Mouse (Mus musculus) frontal cortex, postnatal 14 days (tissue): ENCODE measurements around the gene Gmcl1.
A peak's percentile ranks its signal among the peaks of the same experiment; 100 is the strongest.

Experiments
- DNase-seq, 2 experiments: peaks; one replicate each; pipeline ENCODE4 v3.0.0; 2022; ENCODE audit warnings: low spot score in 2 of 2

Gmcl1 gene

GRCm38 (mm10) chr6:86736313-86736712 lies 3.1 kb upstream of the Gmcl1 start:
- no peak for DNase-seq

DNA sequence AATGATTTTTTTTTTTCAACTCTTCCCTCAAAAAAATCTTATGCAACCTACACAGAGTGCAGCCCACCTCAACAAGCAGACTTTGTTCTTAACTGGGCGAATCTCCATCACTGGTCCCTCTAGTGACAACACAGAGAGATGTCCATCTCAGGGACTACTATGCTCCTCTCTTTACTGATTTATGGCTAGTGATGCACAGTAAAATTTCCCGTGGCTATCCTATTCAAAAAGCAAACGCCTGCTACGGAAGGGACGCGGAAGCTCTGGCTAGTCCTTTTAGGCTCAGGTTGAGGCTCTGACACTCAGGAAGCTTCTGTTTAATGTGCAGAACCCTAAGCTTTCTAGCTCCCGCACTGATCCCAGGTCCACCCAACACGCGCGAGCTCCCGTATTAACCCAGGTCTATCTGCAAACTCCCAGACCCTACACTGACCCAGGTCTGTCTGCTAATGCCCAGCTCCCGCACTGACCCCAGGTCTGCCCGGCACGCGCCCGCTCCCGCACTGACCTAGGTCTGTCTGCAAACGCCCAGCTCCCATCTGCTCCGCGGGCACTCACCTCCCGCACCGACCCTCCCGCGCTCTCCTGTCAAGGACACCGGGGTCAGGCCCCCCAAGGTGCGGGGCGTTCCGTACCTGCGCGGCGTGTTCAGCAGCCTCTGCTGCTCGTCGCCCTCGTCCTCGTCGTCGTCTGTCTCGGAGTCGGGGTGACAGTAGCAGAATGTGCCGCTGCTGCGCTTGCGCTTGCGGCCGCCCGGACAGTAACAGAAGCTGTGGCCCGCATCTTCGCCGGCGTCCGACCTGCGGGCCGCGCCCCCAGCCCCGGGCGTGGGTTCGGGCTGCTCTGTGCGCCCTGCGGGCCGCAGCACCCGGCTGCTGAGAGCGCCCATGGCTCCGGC lies 658 bp downstream of the Gmcl1 start:
- peak; percentile 22 to 37 for DNase-seq

GRCm38 (mm10) chr6:86728711-86729110 lies 4.5 kb downstream of the Gmcl1 start:
- DNase-seq = no peak

DNA sequence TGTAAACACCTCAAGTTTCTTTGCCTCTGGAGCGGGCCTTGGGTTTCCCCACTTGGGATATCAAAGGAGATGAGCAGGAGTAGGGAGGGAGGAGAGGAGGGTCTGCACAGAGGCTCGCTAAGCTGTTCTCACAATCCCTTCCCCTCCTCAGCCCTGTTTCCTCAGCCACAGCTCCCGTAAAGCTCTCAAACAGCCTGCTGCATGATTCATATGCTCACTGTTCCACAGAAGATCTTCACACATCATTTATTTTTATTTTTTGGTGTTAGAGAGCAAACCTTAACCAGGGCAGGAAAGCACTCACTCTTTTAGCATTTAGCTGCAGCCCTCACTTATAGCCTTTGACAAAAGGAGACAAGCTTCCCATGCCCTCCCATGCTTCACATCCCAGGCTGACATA lies 11.2 kb downstream of the Gmcl1 start:
- no peak for DNase-seq

DNA sequence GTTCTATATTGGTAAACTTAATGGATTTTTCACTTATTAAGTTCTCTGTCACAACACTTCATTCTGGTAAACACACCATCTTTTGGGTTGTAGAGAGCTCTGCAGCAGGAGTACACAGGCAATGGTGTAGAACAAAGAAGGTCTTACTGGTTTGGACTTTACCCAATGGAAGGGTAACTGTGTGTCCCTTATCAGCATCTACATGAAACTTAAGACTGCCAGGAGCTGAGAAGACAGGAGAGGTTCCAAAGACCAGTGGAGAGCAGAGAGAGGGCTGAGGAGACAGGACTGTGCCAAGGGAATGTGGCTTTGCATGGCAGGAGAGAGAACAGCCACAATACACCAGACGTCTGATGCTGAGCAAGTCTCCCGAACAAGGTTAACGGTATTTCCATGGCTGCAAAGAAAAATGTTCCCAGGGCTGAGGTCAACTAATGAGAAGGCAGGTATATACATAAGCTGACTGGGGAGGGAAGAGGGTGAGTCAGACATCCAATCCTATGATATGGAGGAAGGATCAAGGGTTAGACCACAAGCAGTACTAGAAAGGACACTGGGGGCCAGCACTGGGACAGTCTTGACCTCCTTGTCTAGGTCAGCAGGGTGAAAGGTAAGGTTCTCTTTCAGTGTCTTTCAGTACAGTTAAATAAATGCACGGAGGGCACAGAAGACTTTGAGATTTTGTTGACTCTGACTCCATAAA lies 25.0 kb downstream of the Gmcl1 start:
- DNase-seq = no peak

DNA sequence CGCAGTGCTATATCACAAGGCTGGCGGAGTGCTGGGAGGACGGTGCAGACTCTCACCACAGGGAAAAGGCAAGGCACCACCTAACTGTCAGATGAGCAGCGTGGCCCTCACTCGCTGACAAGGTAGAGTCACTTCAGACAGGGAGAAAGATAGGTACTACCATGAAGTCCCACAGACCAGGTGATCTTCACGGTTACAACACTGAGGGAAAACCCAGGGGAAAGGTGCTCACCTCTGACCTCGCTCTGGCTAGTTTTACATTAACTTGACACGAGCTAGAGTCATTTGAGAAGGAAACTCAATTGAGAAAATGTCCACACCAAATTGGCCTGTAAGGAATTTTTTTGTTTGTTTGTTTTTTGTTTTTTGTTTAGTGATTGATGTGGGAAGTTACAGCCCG lies 30.6 kb downstream of the Gmcl1 start:
- DNase-seq = no peak

GRCm38 (mm10) chr6:86697903-86698302 lies 35.3 kb downstream of the Gmcl1 start:
- DNase-seq = no peak

GRCm38 (mm10) chr6:86696213-86696612 lies 37.0 kb downstream of the Gmcl1 start:
- DNase-seq = no peak

DNA sequence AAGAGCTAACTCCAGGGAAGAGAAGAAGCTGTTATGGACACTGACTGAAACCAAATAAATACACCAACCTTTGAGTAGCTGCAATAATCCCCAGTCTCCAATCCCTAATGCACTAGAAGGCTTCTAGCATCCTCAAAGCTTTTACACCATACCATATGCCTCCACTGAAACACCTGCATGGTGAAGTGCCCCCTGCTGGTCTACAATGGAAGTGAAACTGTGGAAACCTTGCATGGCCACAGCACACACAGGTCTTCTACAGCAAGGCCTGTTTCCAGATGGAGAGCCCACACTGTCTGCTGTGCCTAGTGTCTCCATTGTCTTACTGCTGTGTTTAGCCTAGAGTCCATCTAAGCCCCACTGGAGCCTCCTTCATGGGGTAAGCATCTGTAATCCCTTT lies 38.7 kb downstream of the Gmcl1 start:
- DNase-seq = peak in 1 of 2 experiments; percentile 27

- DNase-seq = no peak
Observed at GRCm38 (mm10) chr6:86689671-86690070, 43.5 kb downstream of the Gmcl1 start.

- no peak for DNase-seq
Observed at GRCm38 (mm10) chr6:86686971-86687370, 46.2 kb downstream of the Gmcl1 start.

GRCm38 (mm10) chr6:86684655-86685011 lies 48.5 kb downstream of the Gmcl1 start:
- no peak for DNase-seq

- DNase-seq = peak; percentile 77 to 80
Observed at GRCm38 (mm10) chr6:86683872-86684654, 49.1 kb downstream of the Gmcl1 start, which contains the start of gene Snrnp27. Snrnp27 (minus strand) TSS chr6:86684522.

GRCm38 (mm10) chr6:86681289-86681688 lies 51.9 kb downstream of the Gmcl1 start:
- no peak for DNase-seq

GRCm38 (mm10) chr6:86678341-86678740 lies 54.8 kb downstream of the Gmcl1 start:
- DNase-seq = no peak

- DNase-seq = peak in 1 of 2 experiments; percentile 18
Observed at GRCm38 (mm10) chr6:86670873-86671272, 62.3 kb downstream of the Gmcl1 start.

- DNase-seq = peak; percentile 100
Observed at GRCm38 (mm10) chr6:86669240-86669727, 63.9 kb downstream of the Gmcl1 start.

DNA sequence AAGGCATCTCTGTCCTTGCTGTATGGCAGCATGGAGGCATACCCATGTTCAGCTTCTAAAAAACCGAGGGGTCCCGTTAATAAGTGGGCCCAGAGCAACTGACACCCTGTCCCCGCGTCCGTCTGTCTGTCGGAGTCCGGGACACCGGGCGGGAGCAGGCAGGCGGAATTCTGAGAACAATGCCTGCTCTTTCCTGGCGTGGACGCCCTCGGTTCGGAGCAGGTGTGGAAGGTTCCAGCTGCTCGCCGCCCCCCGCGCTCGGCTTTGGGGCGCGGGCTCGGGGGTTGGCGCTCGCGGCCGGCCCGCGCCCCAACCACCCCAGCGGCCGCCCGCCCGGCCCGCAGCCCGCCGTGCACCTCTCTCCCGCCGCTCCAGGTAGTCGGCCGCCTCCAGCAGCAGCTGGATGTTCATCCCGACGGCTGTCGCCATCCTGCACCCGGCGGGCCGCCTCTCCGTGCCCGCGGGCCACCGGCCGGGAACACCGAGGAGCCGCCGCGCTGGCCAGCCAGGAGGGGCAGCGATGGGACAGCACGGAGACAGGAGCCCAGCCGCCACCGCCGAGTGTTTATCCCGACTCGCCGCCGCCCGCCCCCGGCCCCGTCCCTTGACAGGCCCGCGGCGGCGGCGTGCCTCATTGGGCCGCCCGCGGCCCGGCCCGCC lies 64.5 kb downstream of the Gmcl1 start, which contains the start of gene Mxd1:
Gene Mxd1, minus strand, starts transcription at position 582 of the 660 bp plus-strand sequence.
- peak in 1 of 2 experiments; percentile 21 for DNase-seq

GRCm38 (mm10) chr6:86667061-86667460 lies 66.1 kb downstream of the Gmcl1 start:
- DNase-seq = no peak

DNA sequence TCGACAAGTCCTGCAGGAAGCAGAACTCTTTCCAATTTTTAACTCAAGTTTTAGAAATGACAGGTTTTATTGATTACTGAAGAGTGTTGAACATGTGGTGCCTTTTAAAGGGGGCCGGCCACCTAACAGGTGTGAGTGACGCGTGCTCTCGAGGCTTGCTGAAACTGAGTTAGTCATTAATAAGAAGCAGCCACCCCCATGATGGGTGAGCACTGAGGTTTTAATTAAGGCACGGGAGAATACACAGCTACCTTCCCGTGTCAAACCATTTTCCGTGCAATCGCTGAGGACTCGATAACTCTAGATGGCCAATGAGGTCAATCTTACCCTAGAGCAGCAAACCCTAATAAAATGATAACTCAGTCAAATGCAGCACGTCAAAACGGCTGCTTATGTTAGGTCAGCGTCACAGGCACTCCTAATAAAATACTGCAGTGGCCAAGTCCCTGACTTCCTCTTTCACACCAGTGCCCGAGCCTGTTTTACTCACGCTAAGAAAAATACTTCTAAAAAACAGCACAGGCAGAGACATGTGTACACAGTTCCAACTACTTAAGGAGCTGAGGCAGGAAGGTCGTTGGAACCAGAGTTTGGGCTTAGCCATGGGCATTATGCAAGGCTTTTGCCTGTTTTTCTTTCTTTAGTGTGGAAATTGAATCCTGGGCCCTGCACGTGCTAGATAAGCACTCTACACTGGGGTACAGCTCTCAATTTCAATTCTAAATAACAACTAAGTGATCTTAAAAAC lies 67.4 kb downstream of the Gmcl1 start:
- no peak for DNase-seq

DNA sequence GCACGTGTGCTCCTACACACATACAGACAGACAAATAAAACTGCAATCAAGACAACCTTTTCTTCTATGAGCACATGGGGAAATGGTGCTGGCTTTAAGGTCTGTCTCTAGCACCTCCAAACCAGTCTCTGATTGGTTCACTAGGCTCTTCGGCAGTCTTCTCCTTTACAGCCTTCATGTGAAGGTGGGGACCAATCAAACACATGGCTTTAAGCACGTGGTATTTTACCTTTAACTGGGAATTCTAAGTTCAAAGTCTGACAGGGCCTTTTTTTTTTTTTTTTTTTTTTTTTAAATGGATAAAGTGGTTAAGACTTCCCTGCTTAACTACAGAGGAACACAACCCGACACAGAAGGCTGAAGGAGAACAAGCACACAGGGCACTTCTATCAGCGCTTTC lies 68.1 kb downstream of the Gmcl1 start:
- no peak for DNase-seq
